Mouse (Mus musculus) hindbrain, embryonic 11.5 days (tissue): ENCODE data around the gene Sec1. TPM values are rescaled to one million over a fixed set of nuclear protein-coding genes. Genes with fewer than 3 reads are reported as not detected.
A peak's percentile ranks its signal among the peaks of the same experiment; 100 is the strongest.

Source experiments
- ATAC-seq: fragments of 200-750 bp; cut with Nextera tagmentation; 2 replicates; pipeline ENCODE4 v1.8.0; 2017; ENCODE audit warnings: mild to moderate bottlenecking, moderate TSS enrichment, moderate library complexity; ENCODE audit not compliant: low FRiP score
- DNase-seq: peaks from one replicate; pipeline ENCODE4 v3.0.0-alpha.2; 2015; ENCODE audit warnings: low spot score
- H3K27ac ChIP-seq: fragments of 300-500 bp; sonication (generic); 2 replicates; pipeline ENCODE4 v1.5.1; 2014; ENCODE audit warnings: mild to moderate bottlenecking, low read depth, low read length
- H3K27me3 ChIP-seq: fragments of 300-500 bp; sonication (generic); 2 replicates; pipeline ENCODE4 v1.6.1; 2014; ENCODE audit warnings: mild to moderate bottlenecking, low read length, moderate library complexity, mixed read lengths; ENCODE audit not compliant: control insufficient read depth, insufficient read depth
- H3K36me3 ChIP-seq: fragments of 300-500 bp; sonication (generic); 2 replicates; pipeline ENCODE4 v1.6.1; 2014; ENCODE audit warnings: mild to moderate bottlenecking, low read length, moderate library complexity, mixed read lengths; ENCODE audit not compliant: control insufficient read depth, insufficient read depth
- H3K4me1 ChIP-seq: fragments of 300-500 bp; sonication (generic); replicated peaks from 2 replicates; pipeline ENCODE4 v1.6.1; 2014; ENCODE audit warnings: low read length, mixed read lengths; ENCODE audit not compliant: control insufficient read depth, insufficient read depth
- H3K4me2 ChIP-seq: fragments of 300-500 bp; sonication (generic); replicated peaks from 2 replicates; pipeline ENCODE4 v1.6.1; 2014; ENCODE audit warnings: mild to moderate bottlenecking, low read depth, low read length
- H3K4me3 ChIP-seq: fragments of 300-500 bp; sonication (generic); 2 replicates; pipeline ENCODE4 v1.5.1; 2014; ENCODE audit warnings: low read depth, low read length
- H3K9ac ChIP-seq: fragments of 300-500 bp; sonication (generic); 2 replicates; pipeline ENCODE4 v1.6.1; 2014; ENCODE audit warnings: low read depth, low read length
- H3K9me3 ChIP-seq: fragments of 300-500 bp; sonication (generic); 2 replicates; pipeline ENCODE4 v1.6.1; 2016; ENCODE audit warnings: low read length; ENCODE audit not compliant: control insufficient read depth
- WGBS: fragments of 180-500 bp; shearing (Covaris S2); extraction: QIAGEN DNeasy Blood & Tissue Kit; methylation state at CpG from one replicate; pipeline ENCODE4 v1.1.7; 2014; 5-methylcytosine and 5-hydroxymethylcytosine counted together
- polyA plus RNA-seq: library from polyadenylated mRNA; unstranded; fragments of >200 nt; fragmentation: Nextera tagmentation; extraction: Ambion mirVana; gene quantifications from 2 replicates; pipeline ENCODE4 v1.2.1, GENCODE M21; 2014

Gene Sec1
- polyA plus RNA-seq, 1 experiment from 2014 or later: 0.29 TPM

DNA sequence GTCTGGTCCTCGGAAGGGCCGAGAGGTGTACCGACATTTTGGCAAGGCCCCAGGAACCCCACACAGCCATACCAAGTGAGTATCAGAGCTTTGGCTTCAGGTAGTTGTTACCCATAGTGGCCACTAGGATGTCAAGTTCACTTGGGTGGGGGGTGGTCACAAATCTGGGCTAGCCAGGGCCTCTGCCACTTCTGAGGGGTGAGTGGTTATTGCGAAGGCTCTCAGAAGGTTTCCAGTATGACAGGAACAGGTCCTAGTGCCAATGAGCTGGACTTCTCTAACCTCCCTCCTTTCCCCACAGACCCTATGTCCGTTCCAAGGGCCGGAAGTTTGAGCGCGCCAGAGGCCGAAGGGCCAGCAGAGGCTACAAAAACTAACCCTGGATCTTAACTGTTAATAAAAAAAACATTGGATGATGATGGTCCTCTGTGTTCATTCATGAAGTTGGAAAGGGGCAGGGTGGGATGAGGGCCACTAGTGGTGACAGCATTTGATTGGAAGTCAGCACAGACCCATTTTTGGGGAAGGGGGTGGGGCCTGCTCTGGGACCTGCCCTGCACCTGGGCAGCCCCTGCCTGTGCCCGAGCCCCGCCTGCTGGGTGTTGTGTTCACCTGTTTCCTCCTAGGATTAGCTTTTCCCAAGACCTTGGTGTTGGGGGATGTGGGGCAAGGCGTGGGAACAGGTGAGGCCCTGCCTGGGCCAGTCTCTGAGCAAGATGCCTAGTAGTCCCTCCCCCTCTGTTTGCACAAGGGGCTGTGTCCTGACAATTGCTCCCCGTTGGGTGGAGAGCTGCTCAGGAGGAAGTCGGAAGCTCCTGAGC is 26.4 kb upstream of the Sec1 start, which contains the start of gene Fam83e:
Gene Fam83e (plus strand): TSS at position 800 of the 821 bp plus-strand sequence.
- WGBS: 85% methylated on average over 14 of the region's 14 CpGs
- no peaks in the 10 kb centered on the region for H3K27me3 ChIP-seq
- no peak for DNase-seq
- H3K27ac ChIP-seq: no peak within 1 kb of the TSS
- H3K4me2 ChIP-seq: no peak within 1 kb of the TSS
- no peak within 1 kb of the TSS for H3K9ac ChIP-seq
- H3K9me3 ChIP-seq: no peaks in the 10 kb centered on the region
- ATAC-seq: no peak
- H3K4me3 ChIP-seq: no peak within 1 kb of the TSS
- peaks cover 11% of the 10 kb centered on the region for H3K36me3 ChIP-seq
- H3K4me1 ChIP-seq: peaks cover 14% of the 10 kb centered on the region

GRCm38 (mm10) chr7:45719738-45720412 is 25.7 kb upstream of the Sec1 start:
- Histone ChIP-seq H3K27me3 (no peaks in the 10 kb centered on the region), H3K9ac (no peak overlapping the region; the same call in 1 of the 2 replicates), H3K4me1 (peaks cover 17% of the 10 kb centered on the region), H3K36me3 (peaks cover 11% of the 10 kb centered on the region), H3K4me3 (0 out of 2 replicates have a peak overlapping the region, but pooled peaks have one; percentile 0), H3K27ac (no peak overlapping the region), H3K4me2 (no peak overlapping the region), H3K9me3 (no peaks in the 10 kb centered on the region)
- ATAC-seq (no peak), DNase-seq (no peak)
- WGBS: 91% methylated on average over 15 of the region's 16 CpGs

GRCm38 (mm10) chr7:45719180-45719579 is 25.0 kb upstream of the Sec1 start:
- H3K27ac ChIP-seq: no peak overlapping the region

GRCm38 (mm10) chr7:45718331-45718730 is 24.1 kb upstream of the Sec1 start:
- ATAC-seq: no peak

More at GRCm38 (mm10) chr7:45719180-45719579, 25.0 kb upstream of the Sec1 start:
- Histone ChIP-seq H3K4me3 (peak overlapping the region; percentile 93), H3K9ac (peak overlapping the region; percentile 95), H3K4me1 (peaks cover 17% of the 10 kb centered on the region), H3K4me2 (peak overlapping the region; percentile 84), H3K9me3 (no peaks in the 10 kb centered on the region), H3K27me3 (no peaks in the 10 kb centered on the region), H3K36me3 (peaks cover 8% of the 10 kb centered on the region)
- DNase-seq (no peak), ATAC-seq (no peak)
- 90% methylated on average over 10 of the region's 10 CpGs for WGBS

DNA sequence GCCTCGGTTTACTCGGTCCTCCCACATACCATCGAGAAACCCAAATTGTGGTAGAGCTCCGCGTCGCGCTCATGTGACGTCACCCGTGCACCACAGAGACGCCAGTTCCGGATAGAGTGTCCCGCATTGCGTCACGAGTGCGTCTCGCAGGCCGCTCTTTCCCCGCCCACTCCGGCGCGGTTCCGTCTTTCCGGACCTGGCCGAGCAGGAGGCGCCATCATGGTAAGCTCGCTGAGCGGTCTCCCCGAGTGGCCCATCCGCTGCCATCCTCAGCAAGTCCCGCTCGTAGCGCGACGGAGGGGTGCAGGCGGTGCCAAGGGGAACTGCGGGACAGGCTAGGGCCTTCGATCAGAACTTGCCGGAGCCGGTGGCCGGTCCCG is 23.7 kb upstream of the Sec1 start, which contains the start of gene Sphk2:
Gene Sphk2 (minus strand): TSS at position 85 of the 380 bp plus-strand sequence.
- peak within 1 kb of the TSS; percentile 81 for H3K27ac ChIP-seq
- peaks cover 10% of the 10 kb centered on the region for H3K36me3 ChIP-seq
- WGBS: 0% methylated on average over 39 of the region's 41 CpGs
- peaks cover 17% of the 10 kb centered on the region for H3K4me1 ChIP-seq
- H3K9ac ChIP-seq: peak within 1 kb of the TSS; percentile 95
- H3K4me3 ChIP-seq: peak within 1 kb of the TSS; percentile 93
- H3K27me3 ChIP-seq: no peaks in the 10 kb centered on the region
- DNase-seq (peak; percentile 100), ATAC-seq (peak; percentile 69)
- peak within 1 kb of the TSS; percentile 84 for H3K4me2 ChIP-seq
- H3K9me3 ChIP-seq: no peaks in the 10 kb centered on the region

More at GRCm38 (mm10) chr7:45718331-45718730, 24.1 kb upstream of the Sec1 start:
- peaks cover 17% of the 10 kb centered on the region for H3K4me1 ChIP-seq
- peak overlapping the region; percentile 84 for H3K4me2 ChIP-seq
- WGBS: under 1% methylated on average over 20 of the region's 20 CpGs
- no peaks in the 10 kb centered on the region for H3K27me3 ChIP-seq
- peak overlapping the region; percentile 93 for H3K4me3 ChIP-seq
- no peaks in the 10 kb centered on the region for H3K9me3 ChIP-seq
- no peak for DNase-seq
- H3K27ac ChIP-seq: peak overlapping the region; percentile 81
- peaks cover 8% of the 10 kb centered on the region; the same call in 1 of the 2 replicates for H3K36me3 ChIP-seq
- peak overlapping the region; percentile 95 for H3K9ac ChIP-seq

DNA sequence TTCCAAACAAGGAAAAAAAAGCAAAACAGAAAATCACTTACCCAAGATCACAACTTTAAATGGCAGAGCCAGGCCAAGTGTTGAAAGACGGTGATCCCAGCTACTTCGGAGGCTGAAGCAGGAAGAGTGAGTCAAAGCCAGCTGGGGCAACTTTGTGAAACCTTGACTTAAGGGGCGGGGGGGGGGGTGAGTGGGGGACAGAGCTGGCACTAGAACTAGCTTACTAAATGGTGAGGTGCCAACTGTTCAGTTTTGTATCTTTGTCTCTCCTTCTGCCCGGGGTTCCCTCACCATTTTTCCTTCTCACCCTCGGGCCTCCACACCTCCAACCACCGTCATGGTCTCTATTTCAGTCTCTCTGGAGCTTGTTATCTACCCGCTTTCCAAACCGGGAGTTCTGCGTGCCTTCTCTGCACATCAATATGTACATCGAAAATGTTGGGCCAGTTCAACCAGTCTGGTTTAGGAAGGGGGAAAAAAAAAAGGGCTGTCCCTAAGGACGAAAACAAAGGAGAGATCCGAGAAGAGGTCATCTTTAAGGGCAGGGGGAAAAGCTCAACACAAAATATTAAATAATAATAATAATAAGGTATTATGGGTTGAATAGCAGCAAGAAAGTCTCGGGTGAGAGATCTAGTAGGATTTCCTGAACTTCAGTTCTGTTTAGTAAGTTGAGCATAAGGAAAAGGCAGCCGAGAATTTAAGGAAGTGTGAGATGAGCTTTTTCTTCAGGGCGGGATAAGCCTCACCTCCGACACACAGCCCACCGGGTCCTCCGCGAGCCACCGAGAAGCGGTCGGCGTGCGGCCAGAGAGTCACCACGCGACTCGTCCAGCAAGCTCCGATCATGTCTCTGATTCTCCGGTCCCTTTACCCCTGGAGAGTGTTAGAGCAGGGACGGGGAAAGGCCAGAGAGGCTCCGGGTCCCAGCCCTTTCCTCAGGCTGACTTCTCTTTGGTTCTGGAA is 23.0 kb upstream of the Sec1 start:
- H3K9me3 ChIP-seq: no peaks in the 10 kb centered on the region
- no peak for DNase-seq
- ATAC-seq: peak; percentile 47
- H3K4me2 ChIP-seq: peak overlapping the region; percentile 84
- 11% methylated on average over 31 of the region's 31 CpGs for WGBS
- H3K4me1 ChIP-seq: peaks cover 17% of the 10 kb centered on the region
- peak overlapping the region; percentile 81 for H3K27ac ChIP-seq
- peaks cover 14% of the 10 kb centered on the region for H3K36me3 ChIP-seq
- peak overlapping the region; percentile 93 for H3K4me3 ChIP-seq
- peak overlapping the region; percentile 90 for H3K9ac ChIP-seq
- H3K27me3 ChIP-seq: no peaks in the 10 kb centered on the region

- H3K4me2 ChIP-seq: peak overlapping the region; percentile 86; the same call in 1 of the 2 replicates
- H3K9ac ChIP-seq: no peak overlapping the region
- H3K4me3 ChIP-seq: peak overlapping the region; percentile 93; the same call in 1 of the 2 replicates
- WGBS: 86% methylated on average over 3 of the region's 3 CpGs
- no peak overlapping the region for H3K27ac ChIP-seq
- H3K27me3 ChIP-seq: no peaks in the 10 kb centered on the region
- DNase-seq (no peak), ATAC-seq (no peak)
- H3K9me3 ChIP-seq: no peaks in the 10 kb centered on the region
- peaks cover 17% of the 10 kb centered on the region for H3K36me3 ChIP-seq
- peaks cover 17% of the 10 kb centered on the region for H3K4me1 ChIP-seq
Measured at GRCm38 (mm10) chr7:45716460-45716857, 22.3 kb upstream of the Sec1 start.
